Mouse (Mus musculus) telencephalon, adult 2 months (tissue): Measurements from ENCODE around the gene Olfr578.
A peak's percentile ranks its signal among the peaks of the same experiment; 100 is the strongest.

Source experiments
- DNase-seq: peaks from one replicate; pipeline ENCODE4 v3.0.0-alpha.2; 2011; ENCODE audit warnings: low read depth, low spot score

Gene Olfr578

GRCm38 (mm10) chr7:102989224-102989623 lies at the start of gene Olfr578:
Gene Olfr578 (minus strand): TSS chr7:102989324.
- DNase-seq, result no peak

- no peak for DNase-seq
These were observed 48.6 kb upstream of the Olfr578 start, which contains the start of gene Olfr582 for GRCm38 (mm10) chr7:103037724-103038123. Gene Olfr582 (plus strand): TSS chr7:103038024.

GRCm38 (mm10) chr7:102975843-102976242 lies 13.3 kb downstream of the Olfr578 start, which contains the start of gene Olfr577:
Gene Olfr577 (minus strand): TSS chr7:102975943.
- DNase-seq, result peak; percentile 12

DNA sequence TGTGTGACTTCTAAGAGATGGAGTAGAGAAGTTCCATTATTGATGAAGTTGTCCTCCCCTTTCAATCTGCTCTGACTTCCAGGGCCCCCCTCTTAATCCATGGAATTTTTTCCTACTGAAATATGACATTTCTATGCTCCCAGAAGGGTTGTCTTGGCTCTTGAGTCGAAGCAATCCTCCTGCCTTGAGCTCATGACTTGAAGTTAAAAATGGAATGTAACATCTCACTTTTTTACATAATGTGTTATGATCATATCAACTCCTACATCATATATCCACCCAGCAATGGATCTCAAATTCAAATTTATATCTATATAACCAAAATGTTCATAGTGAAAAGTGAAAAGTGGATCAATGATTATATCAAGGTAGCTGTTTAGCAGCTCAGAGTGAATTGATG lies 14.7 kb downstream of the Olfr578 start:
- DNase-seq, result peak; percentile 33

GRCm38 (mm10) chr7:102962360-102962759 lies 26.8 kb downstream of the Olfr578 start, which contains the start of gene Olfr576:
Gene Olfr576 (plus strand): TSS chr7:102962660.
- no peak for DNase-seq

DNA sequence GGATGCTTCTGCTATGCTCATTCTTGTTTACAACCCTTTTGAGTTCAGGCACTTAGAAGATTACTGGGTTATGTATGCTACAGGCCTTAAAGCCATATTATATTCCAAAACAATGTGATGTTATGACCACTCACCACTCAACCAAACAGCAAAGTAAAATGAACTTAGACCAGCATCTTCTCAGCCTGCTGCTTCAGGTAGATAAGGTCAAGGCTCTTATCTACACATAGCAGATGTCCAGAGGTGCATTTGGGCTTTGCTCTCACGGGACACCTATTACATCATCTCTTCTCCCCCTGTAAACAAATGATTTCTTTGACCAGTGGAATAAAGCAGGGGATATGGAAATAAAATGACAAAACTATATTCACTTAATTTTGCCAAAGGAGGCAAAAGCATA lies 30.5 kb downstream of the Olfr578 start, which contains the start of gene Olfr575:
Gene Olfr575 (minus strand): TSS at position 183 of the 400 bp plus-strand sequence.
- no peak for DNase-seq

DNA sequence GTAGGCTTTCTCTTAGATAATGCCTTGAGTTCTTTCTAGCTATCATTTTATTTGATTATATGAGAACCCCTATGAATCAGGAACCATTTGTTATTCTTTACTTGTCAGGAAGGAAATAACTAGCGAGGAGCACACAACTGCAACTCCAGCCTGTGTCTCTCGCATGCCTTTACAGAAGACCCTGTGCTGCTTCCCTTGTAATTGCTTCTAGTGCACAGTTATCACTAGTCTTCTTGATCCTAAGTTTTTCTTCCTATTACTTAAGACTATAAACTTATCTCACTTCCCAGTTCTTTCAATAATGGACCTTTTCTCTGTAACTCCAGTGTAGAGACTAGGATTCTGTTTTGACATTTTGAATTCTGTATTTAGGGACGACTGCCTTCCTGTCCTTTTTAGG lies 31.0 kb downstream of the Olfr578 start:
- DNase-seq, result no peak

GRCm38 (mm10) chr7:102950732-102951131 lies 38.4 kb downstream of the Olfr578 start:
- DNase-seq, result no peak

- no peak for DNase-seq
These were observed 41.0 kb downstream of the Olfr578 start, which contains the start of gene Olfr574 for GRCm38 (mm10) chr7:102948167-102948566. Gene Olfr574 (plus strand): TSS chr7:102948467.

GRCm38 (mm10) chr7:102943417-102943816 lies 45.7 kb downstream of the Olfr578 start:
- DNase-seq, result no peak

GRCm38 (mm10) chr7:102942475-102942874 lies 46.6 kb downstream of the Olfr578 start, which contains the start of gene Olfr573-ps1:
Gene Olfr573-ps1 (minus strand): TSS chr7:102942575.
- DNase-seq, result no peak
